Mouse (Mus musculus) MEL (cell line): Measurements from ENCODE around the gene H13. TPM values are rescaled to one million over a fixed set of nuclear protein-coding genes. Genes with fewer than 3 reads are reported as not detected.

ENCODE experiments used
- DNase-seq: peaks from one replicate; pipeline ENCODE4 v3.0.0; 2011; ENCODE audit warnings: low read depth, low spot score
- H3K27ac ChIP-seq: 2 replicates; pipeline ENCODE4 v1.5.1; 2012; ENCODE audit warnings: low read depth, mild to moderate bottlenecking, control low read depth, low read length, moderate library complexity; ENCODE audit not compliant: control insufficient read depth
- H3K27me3 ChIP-seq, 2 experiments: fragments of 150-350 bp in 1 of 2; sonication (generic) in 1 of 2; 2 replicates each; pipeline ENCODE4 v1.6.1; 2012; ENCODE audit warnings: low read length in 2 of 2, mild to moderate bottlenecking in 2 of 2, improper control_type of control experiment in 1 of 2, moderate library complexity in 1 of 2; ENCODE audit not compliant: insufficient read depth in 2 of 2, control insufficient read depth in 1 of 2
- H3K36me3 ChIP-seq, 2 experiments: 2 replicates each; pipeline ENCODE4 v1.6.1; 2012 to 2014; ENCODE audit warnings: low read length in 2 of 2, improper control_type of control experiment in 1 of 2, inconsistent platforms in 1 of 2, mild to moderate bottlenecking in 1 of 2; ENCODE audit not compliant: insufficient read depth in 2 of 2, control insufficient read depth in 1 of 2
- H3K4me1 ChIP-seq, 2 experiments: fragments of 150-350 bp in 1 of 2; sonication (generic) in 1 of 2; 2 replicates each; pipeline ENCODE4 v1.6.1; 2012; ENCODE audit warnings: low read length in 2 of 2, improper control_type of control experiment in 1 of 2, mild to moderate bottlenecking in 1 of 2; ENCODE audit not compliant: insufficient read depth in 2 of 2, control insufficient read depth in 1 of 2
- H3K4me3 ChIP-seq, 2 experiments: fragments of 150-350 bp in 1 of 2; sonication (generic) in 1 of 2; 2 replicates each; pipeline ENCODE4 v1.5.1; 2012; ENCODE audit warnings: low read depth in 2 of 2, low read length in 2 of 2, mild to moderate bottlenecking in 2 of 2, moderate library complexity in 2 of 2, control low read depth in 1 of 2, improper control_type of control experiment in 1 of 2; ENCODE audit not compliant: control insufficient read depth in 1 of 2, insufficient read depth in 1 of 2
- H3K79me2 ChIP-seq: 2 replicates; pipeline ENCODE4 v1.6.1; 2012; ENCODE audit warnings: mild to moderate bottlenecking, low read length, moderate library complexity; ENCODE audit not compliant: control insufficient read depth, poor library complexity, insufficient read depth
- H3K9ac ChIP-seq: 2 replicates; pipeline ENCODE4 v1.6.1; 2012; ENCODE audit warnings: low read depth, mild to moderate bottlenecking, control low read depth, low read length, moderate library complexity; ENCODE audit not compliant: control insufficient read depth, poor library complexity, severe bottlenecking
- H3K9me3 ChIP-seq: fragments of 150-350 bp; sonication (generic); replicated peaks from 2 replicates; pipeline ENCODE4 v1.6.1; 2012; ENCODE audit warnings: mild to moderate bottlenecking, low read length, improper control_type of control experiment, moderate library complexity; ENCODE audit not compliant: insufficient read depth
- CHD2 ChIP-seq: IDR thresholded peaks from 2 replicates; pipeline ENCODE4 v1.6.1; 2011; ENCODE audit warnings: low read length, improper control_type of control experiment
- CTCF ChIP-seq, 3 experiments: IDR thresholded peaks in 2 of 3; conservative IDR thresholded peaks in 1 of 3; 2 replicates each; pipeline ENCODE4 v1.5.1; 2011 to 2012; ENCODE audit warnings: low read length in 3 of 3, low read depth in 2 of 3, mild to moderate bottlenecking in 2 of 3, improper control_type of control experiment in 1 of 3, inconsistent platforms in 1 of 3, mixed read lengths in 1 of 3, moderate library complexity in 1 of 3; ENCODE audit not compliant: control insufficient read depth in 1 of 3, insufficient read depth in 1 of 3, poor library complexity in 1 of 3, severe bottlenecking in 1 of 3
- ELF1 ChIP-seq: IDR thresholded peaks from 2 replicates; pipeline ENCODE4 v1.6.1; 2014; ENCODE audit warnings: low read depth, mild to moderate bottlenecking, inconsistent platforms, low read length, improper control_type of control experiment, moderate library complexity
- ETS1 ChIP-seq: IDR thresholded peaks from 2 replicates; pipeline ENCODE4 v1.6.1; 2012; ENCODE audit warnings: low read depth, mild to moderate bottlenecking, inconsistent platforms, low read length, improper control_type of control experiment, moderate library complexity
- GABPA ChIP-seq: IDR thresholded peaks from 2 replicates; pipeline ENCODE4 v1.6.1; 2012; ENCODE audit warnings: low read depth, mild to moderate bottlenecking, inconsistent platforms, low read length, improper control_type of control experiment, moderate library complexity
- GATA1 ChIP-seq: IDR thresholded peaks from 2 replicates; pipeline ENCODE4 v1.6.1; 2011; ENCODE audit warnings: low read depth, low read length, improper control_type of control experiment
- HCFC1 ChIP-seq: IDR thresholded peaks from 2 replicates; pipeline ENCODE4 v1.6.1; 2012; ENCODE audit warnings: low read depth, mild to moderate bottlenecking, inconsistent platforms, low read length, improper control_type of control experiment, moderate library complexity
- KAT2A ChIP-seq: conservative IDR thresholded peaks from 2 replicates; pipeline ENCODE4 v1.6.1; 2012; ENCODE audit warnings: low read depth, low read length, improper control_type of control experiment, inconsistent platforms
- MAX ChIP-seq: IDR thresholded peaks from 2 replicates; pipeline ENCODE4 v1.6.1; 2011; ENCODE audit warnings: low read length, improper control_type of control experiment
- MAZ ChIP-seq: IDR thresholded peaks from 2 replicates; pipeline ENCODE4 v1.6.1; 2012; ENCODE audit warnings: low read depth, mild to moderate bottlenecking, inconsistent platforms, low read length, improper control_type of control experiment
- MYB ChIP-seq: IDR thresholded peaks from 2 replicates; pipeline ENCODE4 v1.6.1; 2011; ENCODE audit warnings: mild to moderate bottlenecking, low read depth, low read length, improper control_type of control experiment
- NELFE ChIP-seq: IDR thresholded peaks from 2 replicates; pipeline ENCODE4 v1.6.1; 2011; ENCODE audit warnings: low read depth, low read length, improper control_type of control experiment
- POLR2A ChIP-seq, 2 experiments: IDR thresholded peaks; 2 replicates each; pipeline ENCODE4 v1.6.1; 2011 to 2012; ENCODE audit warnings: low read length in 2 of 2, mild to moderate bottlenecking in 2 of 2, control low read depth in 1 of 2, improper control_type of control experiment in 1 of 2, low read depth in 1 of 2, moderate library complexity in 1 of 2; ENCODE audit not compliant: control insufficient read depth in 1 of 2, insufficient read depth in 1 of 2, poor library complexity in 1 of 2
- POLR2AphosphoS2 ChIP-seq: IDR thresholded peaks from 2 replicates; pipeline ENCODE4 v1.6.1; 2011; ENCODE audit warnings: low read length, improper control_type of control experiment
- POLR2AphosphoS5 ChIP-seq: IDR thresholded peaks from 2 replicates; pipeline ENCODE4 v1.6.1; 2012; ENCODE audit warnings: low read depth, borderline replicate concordance, mild to moderate bottlenecking, inconsistent platforms, low read length, moderate library complexity, mixed read lengths
- RAD21 ChIP-seq: IDR thresholded peaks from 2 replicates; pipeline ENCODE4 v1.6.1; 2011; ENCODE audit warnings: mild to moderate bottlenecking, low read depth, low read length, improper control_type of control experiment
- SIN3A ChIP-seq: IDR thresholded peaks from 2 replicates; pipeline ENCODE4 v1.6.1; 2012; ENCODE audit warnings: low read length, improper control_type of control experiment, inconsistent platforms
- TBP ChIP-seq: IDR thresholded peaks from 2 replicates; pipeline ENCODE4 v1.8.0; 2011; ENCODE audit warnings: low read depth, low read length, improper control_type of control experiment
- USF1 ChIP-seq: IDR thresholded peaks from 2 replicates; pipeline ENCODE4 v1.6.1; 2014; ENCODE audit warnings: low read depth, mild to moderate bottlenecking, inconsistent platforms, low read length, improper control_type of control experiment, moderate library complexity
- ZKSCAN1 ChIP-seq: IDR thresholded peaks from 2 replicates; pipeline ENCODE4 v1.6.1; 2012; ENCODE audit warnings: low read depth, mild to moderate bottlenecking, inconsistent platforms, low read length, improper control_type of control experiment, moderate library complexity
- ZMIZ1 ChIP-seq: IDR thresholded peaks from 2 replicates; pipeline ENCODE4 v1.6.1; 2012; ENCODE audit warnings: low read depth, mild to moderate bottlenecking, inconsistent platforms, low read length, improper control_type of control experiment, moderate library complexity
- polyA plus RNA-seq, 2 experiments: library from polyadenylated mRNA; stranded (reverse) in 1 of 2; unstranded in 1 of 2; fragments of >175 nt in 1 of 2; fragments of >200 nt in 1 of 2; gene quantifications; 2 replicates each; pipeline versions ENCODE4 v1.2.1 to v1.2.4; 2012; ENCODE audit warnings: low replicate concordance in 2 of 2, low read depth in 1 of 2; ENCODE audit not compliant: insufficient read length in 2 of 2, insufficient read depth in 1 of 2, missing spikeins in 1 of 2
- total RNA-seq: library from RNA; depleted of rRNA; stranded (reverse); fragments of 300-350 nt; gene quantifications from 2 replicates; pipeline ENCODE4 v1.2.3, GENCODE M21; 2012

Gene H13
- total and polyA plus RNA-seq, 3 experiments, result 82.7 to 421 (median 139) TPM

- H3K27me3 ChIP-seq, result peaks cover 2% of the 10 kb centered on the region in 2 experiments; a peak in 3 of 4 replicates
- H3K36me3 ChIP-seq, result no peaks in the 10 kb centered on the region
- H3K27ac ChIP-seq, result no peak overlapping the region
- no peak overlapping the region for H3K9ac ChIP-seq
- no peak overlapping the region for H3K4me3 ChIP-seq
- H3K9me3 ChIP-seq, result no peaks in the 10 kb centered on the region
- H3K79me2 ChIP-seq, result no peaks in the 10 kb centered on the region
- no peak for DNase-seq
- TF ChIP-seq ELF1, result no peak
- no peak for TF ChIP-seq RAD21
- no peak for TF ChIP-seq HCFC1
- no peak for TF ChIP-seq KAT2A
- TF ChIP-seq POLR2AphosphoS2, result no peak
- no peak for TF ChIP-seq CHD2
- no peak for TF ChIP-seq GABPA
- no peaks in the 10 kb centered on the region for H3K4me1 ChIP-seq
Observed at GRCm38 (mm10) chr2:152639406-152640113, 29.7 kb upstream of the H13 start.

- peaks cover 0 to 13% of the 10 kb centered on the region in 2 experiments; a peak in 2 of 4 replicates for H3K4me1 ChIP-seq
- no peak overlapping the region for H3K9ac ChIP-seq
- DNase-seq, result no peak
- H3K4me3 ChIP-seq, result no peak overlapping the region
- H3K79me2 ChIP-seq, result no peaks in the 10 kb centered on the region
- no peak for TF ChIP-seq KAT2A
- TF ChIP-seq CHD2, result no peak
- TF ChIP-seq USF1, result no peak
- no peak for TF ChIP-seq TBP
- TF ChIP-seq MAX, result no peak
- no peak for TF ChIP-seq ZKSCAN1
- TF ChIP-seq MAZ, result no peak
- no peak for TF ChIP-seq POLR2AphosphoS5
- no peak for TF ChIP-seq ZMIZ1
- TF ChIP-seq GATA1, result no peak
- no peak for TF ChIP-seq POLR2A (IDR thresholded peaks at IDR 0.05; ENCODE audit: control insufficient read depth in 1 of 2, insufficient read depth in 1 of 2, low read depth in 1 of 2, low read length in 2 of 2, poor library complexity in 1 of 2)
- no peak for TF ChIP-seq ELF1
- no peak for TF ChIP-seq MYB
- TF ChIP-seq CTCF (IDR thresholded peaks at IDR 0.05 in 2 of 3, conservative IDR thresholded peaks at IDR 0.05 in 1 of 3; ENCODE audit: control insufficient read depth in 1 of 3, insufficient read depth in 1 of 3, low read depth in 2 of 3, low read length in 3 of 3, poor library complexity in 1 of 3, severe bottlenecking in 1 of 3), result no peak
- no peak for TF ChIP-seq SIN3A
- TF ChIP-seq ETS1, result no peak
- no peak for TF ChIP-seq NELFE
- H3K27ac ChIP-seq, result no peak overlapping the region
- no peaks in the 10 kb centered on the region for H3K36me3 ChIP-seq
- H3K9me3 ChIP-seq, result no peaks in the 10 kb centered on the region
- peaks cover 0 to 5% of the 10 kb centered on the region in 2 experiments; a peak in 1 of 4 replicates for H3K27me3 ChIP-seq
Observed at GRCm38 (mm10) chr2:152652901-152653620, 16.2 kb upstream of the H13 start.
